Mouse (Mus musculus): ENCODE data around the gene Hjurp.

GRCm38 (mm10) chr1:88226670-88227379 lies 50.6 kb downstream of the Hjurp start, which contains the start of gene Mroh2a:
- TF ChIP-seq MEF2A (IDR thresholded peaks at IDR 0.05; ENCODE audit: extremely low read depth, insufficient replicate concordance, low read depth, low read length, poor library complexity, severe bottlenecking) (no peak), MAFK (IDR thresholded peaks at IDR 0.05; ENCODE audit: borderline replicate concordance, low read depth, low read length) (no peak), CTCF (IDR thresholded peaks at IDR 0.05 in 2 of 3, conservative IDR thresholded peaks at IDR 0.05 in 1 of 3; ENCODE audit: control insufficient read depth in 1 of 3, insufficient read depth in 1 of 3, low read depth in 2 of 3, low read length in 3 of 3, poor library complexity in 1 of 3, severe bottlenecking in 1 of 3) (no peak), USF2 (IDR thresholded peaks at IDR 0.05; ENCODE audit: borderline replicate concordance in 1 of 2, insufficient read depth in 1 of 2, low read depth in 1 of 2, low read length in 2 of 2) (no peak), POLR2AphosphoS5 (IDR thresholded peaks at IDR 0.05; ENCODE audit: borderline replicate concordance, low read depth, low read length) (no peak), CHD1 (IDR thresholded peaks at IDR 0.05; ENCODE audit: low read depth, low read length) (no peak), POLR2A (IDR thresholded peaks at IDR 0.05; ENCODE audit: control insufficient read depth in 1 of 2, insufficient read depth in 1 of 2, low read depth in 1 of 2, low read length in 2 of 2, poor library complexity in 1 of 2) (no peak), ZKSCAN1 (IDR thresholded peaks at IDR 0.05; ENCODE audit: low read depth, low read length) (no peak), MYC (IDR thresholded peaks at IDR 0.05; ENCODE audit: low read depth, low read length) (no peak)
